Mouse (Mus musculus) splenic B cell, adult 2 months (primary cell): ENCODE data around the gene Tmem171.

Experiments used
- DNase-seq: peaks from one replicate; pipeline ENCODE4 v3.0.0-alpha.2; 2011; ENCODE audit warnings: low read depth, low spot score
- H3K27me3 ChIP-seq: 2 replicates; pipeline ENCODE4 v1.6.1; 2012; ENCODE audit warnings: mild to moderate bottlenecking, low read length, moderate library complexity, mixed read lengths; ENCODE audit not compliant: control insufficient read depth, poor library complexity, insufficient read depth, severe bottlenecking
- H3K36me3 ChIP-seq: 2 replicates; pipeline ENCODE4 v1.6.1; 2012; ENCODE audit warnings: mild to moderate bottlenecking, low read length, moderate library complexity, mixed read lengths; ENCODE audit not compliant: control insufficient read depth, poor library complexity, insufficient read depth, severe bottlenecking

Gene Tmem171

DNA sequence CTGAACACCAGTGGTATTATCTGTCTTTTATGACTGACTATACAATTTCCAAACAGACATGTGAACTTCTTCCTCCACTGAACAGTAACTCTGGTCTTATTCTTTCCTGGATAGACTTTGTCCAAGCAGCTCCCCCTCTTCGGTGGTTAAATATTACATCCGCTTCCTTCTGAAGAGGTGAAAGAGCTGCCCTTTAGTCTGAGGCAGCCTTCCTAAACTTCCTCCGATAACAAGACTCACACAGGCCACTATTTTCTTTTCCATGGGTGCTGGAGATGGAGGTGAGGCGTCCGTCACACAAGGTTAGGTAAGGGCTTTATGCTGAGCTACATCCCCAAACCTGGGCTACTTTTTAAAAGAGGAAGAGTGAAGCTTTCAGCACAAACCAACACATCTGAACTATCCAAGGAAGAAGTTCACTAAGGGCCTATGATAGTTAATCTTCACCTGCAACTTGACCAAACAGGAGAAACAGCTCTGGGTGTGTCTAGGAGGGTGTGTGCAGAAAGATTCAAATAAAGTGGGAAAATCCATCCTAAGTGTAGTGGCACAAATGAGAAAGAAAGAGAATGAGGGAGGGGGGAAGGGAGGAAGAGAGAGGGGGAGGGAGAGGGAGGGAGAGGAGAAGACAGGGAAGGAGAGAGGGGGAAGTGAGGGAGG is 56.0 kb downstream of the Tmem171 start:
- no peaks in the 10 kb centered on the region; the same call in 1 of the 2 replicates for H3K27me3 ChIP-seq
- no peak for DNase-seq

DNA sequence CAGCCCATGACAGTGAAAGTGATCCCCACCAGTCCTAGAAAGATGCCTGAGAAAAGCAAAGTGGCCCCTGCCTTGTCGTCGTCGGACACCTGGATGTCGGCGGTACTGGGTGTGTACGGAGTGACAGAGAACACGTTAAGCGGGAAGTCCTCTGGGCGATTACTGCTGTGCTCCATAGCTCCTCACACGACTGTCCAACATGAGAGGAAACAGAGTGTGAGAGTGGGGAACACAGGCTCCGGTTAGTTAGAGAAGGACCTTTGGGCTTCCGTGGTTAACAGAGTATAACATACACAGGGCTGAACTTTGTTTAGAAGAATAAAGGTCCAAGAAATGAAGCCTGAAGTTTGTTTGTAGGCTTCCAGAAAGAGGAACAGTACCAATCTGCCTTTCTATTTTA is 57.5 kb downstream of the Tmem171 start, which contains the start of gene Tmem174:
Gene Tmem174, minus strand, starts transcription at position 266 of the 400 bp plus-strand sequence.
- no peak for DNase-seq
- Histone ChIP-seq H3K36me3 (no peaks in the 10 kb centered on the region), H3K27me3 (no peaks in the 10 kb centered on the region; the same call in 1 of the 2 replicates)

More for the DNA sequence above, 56.0 kb downstream of the Tmem171 start:
- H3K36me3 ChIP-seq = no peaks in the 10 kb centered on the region

DNA sequence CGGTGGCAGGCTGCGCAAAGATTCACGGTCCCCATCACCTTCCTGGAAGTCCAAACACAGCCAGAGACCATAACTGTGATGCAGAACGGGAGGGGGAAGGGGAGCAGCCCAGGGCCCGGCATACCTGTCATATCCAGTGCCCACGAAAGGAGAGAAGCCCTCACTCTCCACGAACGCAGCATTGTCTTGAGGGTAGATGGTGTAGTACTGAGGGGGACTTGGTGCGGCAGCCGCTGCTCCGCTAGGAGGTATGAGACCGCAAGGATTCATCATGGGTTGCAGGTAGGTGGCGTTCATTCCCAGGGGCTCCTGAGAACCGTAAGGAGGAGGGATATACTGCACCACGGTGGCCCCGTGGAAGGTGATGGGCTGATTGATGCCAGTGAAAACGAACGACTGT is 58.1 kb downstream of the Tmem171 start:
- Histone ChIP-seq H3K27me3 (no peaks in the 10 kb centered on the region; the same call in 1 of the 2 replicates), H3K36me3 (no peaks in the 10 kb centered on the region)
- DNase-seq = no peak
